Mouse (Mus musculus) myocyte (in vitro differentiated cells): Measurements from ENCODE around the gene Gm44596.

Experiments used
- POLR2A ChIP-seq: IDR thresholded peaks from one replicate; pipeline ENCODE4 v1.6.1; 2011; ENCODE audit warnings: low read depth, mild to moderate bottlenecking, control low read depth, moderate library complexity; ENCODE audit not compliant: insufficient read length
- TCF12 ChIP-seq: IDR thresholded peaks from one replicate; pipeline ENCODE4 v1.6.1; 2011; ENCODE audit warnings: mild to moderate bottlenecking, control low read depth; ENCODE audit not compliant: poor library complexity, insufficient read depth, severe bottlenecking
- USF1 ChIP-seq: IDR thresholded peaks from one replicate; pipeline ENCODE4 v1.6.1; 2011; ENCODE audit warnings: low read depth, mild to moderate bottlenecking, control low read depth, moderate library complexity

GRCm38 (mm10) chr6:128438871-128439341, 63.6 kb downstream of the Gm44596 start:
- TF ChIP-seq TCF12: no peak
- no peak for TF ChIP-seq POLR2A
- no peak for TF ChIP-seq USF1
